Mouse (Mus musculus) left cerebral cortex, adult 11 months (tissue): ENCODE results near the gene Tlr12.
A peak's percentile ranks its signal among the peaks of the same experiment; 100 is the strongest.
"Not testable (repeated sequence)": the region's sequence is repeated elsewhere in the genome, so short reads cannot be mapped to it uniquely, and the experiment has no call there.

Source experiments
- DNase-seq: peaks from one replicate; pipeline ENCODE4 v3.0.0; 2022; ENCODE audit warnings: low spot score

The Tlr12 gene

GRCm38 (mm10) chr4:128618246-128618911 lies at the start of gene Tlr12:
TSS of gene Tlr12 (minus strand) at chr4:128618619.
- DNase-seq: no peak

- not testable (repeated sequence) for DNase-seq
Observed at GRCm38 (mm10) chr4:128667195-128667594, 48.8 kb upstream of the Tlr12 start.

- not testable (repeated sequence) for DNase-seq
Observed at GRCm38 (mm10) chr4:128666362-128666761, 47.9 kb upstream of the Tlr12 start.

- no peak for DNase-seq
Observed at GRCm38 (mm10) chr4:128664002-128664401, 45.6 kb upstream of the Tlr12 start.

- no peak for DNase-seq
Observed at GRCm38 (mm10) chr4:128661063-128661462, 42.6 kb upstream of the Tlr12 start.

GRCm38 (mm10) chr4:128660196-128660595 lies 41.8 kb upstream of the Tlr12 start:
- DNase-seq: no peak

DNA sequence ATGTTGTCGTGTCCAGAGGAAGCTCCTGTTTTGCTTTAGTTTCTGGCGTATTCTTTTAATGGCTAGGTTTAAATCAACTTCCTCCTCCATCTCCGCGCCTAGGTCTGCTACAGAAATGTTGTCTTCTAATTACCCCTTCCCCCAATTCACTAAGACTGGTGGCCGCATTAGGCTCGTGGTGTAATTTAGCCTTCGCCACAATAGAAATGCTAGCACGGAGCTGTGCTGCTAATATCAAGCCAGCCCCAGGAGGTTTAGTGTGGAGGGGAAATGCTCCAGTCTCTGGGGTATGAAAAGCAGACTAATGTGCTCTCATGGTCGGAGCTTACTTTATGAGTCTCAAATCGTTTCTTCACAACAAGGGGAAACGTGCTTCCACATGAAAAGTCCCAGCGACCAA lies 37.0 kb upstream of the Tlr12 start:
- DNase-seq: no peak

DNA sequence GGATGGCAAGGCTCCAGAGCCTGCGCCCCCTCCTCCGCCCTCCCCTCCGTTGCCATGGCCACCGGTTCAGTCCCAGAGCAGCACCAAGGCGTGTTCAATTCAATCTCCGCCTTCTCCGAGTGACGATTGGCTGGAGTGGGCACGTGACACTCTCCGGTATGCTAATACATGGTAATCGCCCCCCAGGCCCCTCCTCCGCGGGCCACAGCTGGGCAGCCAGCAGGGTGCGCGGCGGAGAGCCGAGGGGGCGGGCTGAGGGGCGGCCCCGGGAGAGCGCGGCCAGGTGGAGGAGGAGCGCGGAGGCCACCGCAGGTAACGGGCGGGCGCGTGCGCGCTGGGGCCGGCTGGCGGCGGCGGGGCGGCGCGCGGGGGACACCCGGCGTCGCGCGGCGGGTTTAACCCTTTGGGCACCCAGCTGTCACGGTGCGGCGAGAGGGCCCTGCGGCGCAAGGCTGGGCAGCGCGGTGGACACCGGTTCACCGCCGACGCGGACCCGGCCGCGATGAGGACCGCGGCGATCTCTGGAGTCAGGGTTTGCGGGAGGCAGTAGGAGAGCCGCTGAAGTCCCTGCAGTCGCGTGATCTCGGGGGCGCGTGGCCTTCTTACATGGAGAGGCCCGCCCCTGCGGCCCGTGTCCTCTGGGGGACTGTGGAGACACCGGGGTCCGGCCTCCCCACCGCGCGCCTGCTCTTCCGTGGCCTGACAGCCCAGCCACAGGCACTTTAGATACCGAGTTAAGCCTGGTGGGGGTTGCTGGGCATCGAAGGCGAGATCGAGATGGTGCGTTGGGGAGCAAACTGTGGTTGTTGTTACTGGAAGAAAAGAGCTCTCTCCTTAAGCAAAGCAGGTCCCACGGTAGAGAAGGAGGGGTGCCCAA lies 36.3 kb upstream of the Tlr12 start, which contains the start of gene Phc2:
Phc2 (plus strand) TSS at position 198 of the 877 bp plus-strand sequence.
- DNase-seq: peak; percentile 97

- no peak for DNase-seq
Observed at GRCm38 (mm10) chr4:128652584-128653298, 34.3 kb upstream of the Tlr12 start.

DNA sequence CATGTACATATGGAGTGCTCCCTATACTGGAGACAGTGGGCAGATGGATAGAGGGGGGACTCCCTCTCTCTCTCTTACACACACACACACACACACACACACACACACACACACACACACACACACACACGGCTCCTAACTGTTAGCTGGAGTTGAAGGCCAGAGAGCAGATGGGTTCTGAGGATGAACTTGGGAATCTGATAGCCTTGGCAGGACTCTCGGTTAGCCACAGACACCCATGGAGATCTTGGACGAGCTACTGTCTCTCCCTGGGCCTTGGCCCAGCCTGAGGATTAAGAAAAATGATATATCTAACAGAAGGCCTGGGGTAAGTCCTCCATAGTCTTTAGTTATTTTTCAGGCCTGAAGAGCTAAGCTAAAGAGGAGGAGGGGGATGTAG lies 33.1 kb upstream of the Tlr12 start:
- DNase-seq: no peak

DNA sequence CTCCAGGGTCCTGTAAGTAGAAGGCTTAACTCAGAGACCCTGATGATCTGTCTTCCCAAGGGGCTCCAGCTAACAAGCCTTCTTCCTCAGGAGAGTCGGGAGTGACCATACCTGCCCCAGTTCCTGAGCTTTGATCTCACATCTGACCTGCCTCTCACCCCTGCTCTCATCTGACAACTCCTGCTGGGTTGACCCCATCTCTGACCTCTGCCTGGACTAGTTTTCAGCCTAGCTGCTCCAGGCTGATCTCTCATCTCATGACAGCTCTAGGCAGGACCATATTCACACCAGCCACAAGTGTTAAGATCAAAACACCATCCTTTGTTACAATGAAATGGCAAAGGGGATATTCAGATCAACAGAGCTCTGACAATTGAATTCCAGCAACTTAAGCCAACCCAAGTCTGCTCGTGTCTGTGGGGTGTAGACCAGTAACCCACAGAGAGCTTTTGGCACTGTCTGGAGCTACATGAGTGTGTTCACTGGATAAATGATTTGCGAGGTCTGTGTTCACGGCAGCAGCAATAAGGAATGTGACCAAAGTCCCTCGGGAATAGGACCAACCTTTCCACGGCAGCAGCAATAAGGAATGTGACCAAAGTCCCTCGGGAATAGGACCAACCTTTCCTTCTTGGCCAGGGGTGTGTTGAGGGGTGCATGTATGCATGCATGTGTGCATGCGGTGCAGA lies 30.3 kb upstream of the Tlr12 start:
- DNase-seq: no peak

GRCm38 (mm10) chr4:128646762-128647161 lies 28.3 kb upstream of the Tlr12 start:
- DNase-seq: no peak

DNA sequence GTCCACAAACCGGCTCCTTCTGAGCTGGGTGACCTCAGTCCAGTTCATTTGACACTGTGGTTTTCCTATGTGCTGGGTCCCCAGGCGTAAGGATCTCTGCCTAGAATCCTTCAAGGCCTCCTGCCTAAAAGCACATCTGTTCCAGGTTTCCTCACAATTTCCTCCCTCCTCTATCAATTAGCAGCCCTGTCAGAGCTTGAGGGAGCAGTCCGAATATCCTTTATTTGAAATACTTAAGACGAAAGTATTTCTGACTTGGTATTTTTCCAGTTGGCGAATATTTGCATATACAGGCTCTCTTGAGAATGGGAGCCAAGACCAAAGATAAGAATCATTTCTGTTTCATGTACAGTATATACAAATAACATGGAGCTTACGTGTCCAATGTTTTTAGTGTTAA lies 27.5 kb upstream of the Tlr12 start:
- DNase-seq: no peak

DNA sequence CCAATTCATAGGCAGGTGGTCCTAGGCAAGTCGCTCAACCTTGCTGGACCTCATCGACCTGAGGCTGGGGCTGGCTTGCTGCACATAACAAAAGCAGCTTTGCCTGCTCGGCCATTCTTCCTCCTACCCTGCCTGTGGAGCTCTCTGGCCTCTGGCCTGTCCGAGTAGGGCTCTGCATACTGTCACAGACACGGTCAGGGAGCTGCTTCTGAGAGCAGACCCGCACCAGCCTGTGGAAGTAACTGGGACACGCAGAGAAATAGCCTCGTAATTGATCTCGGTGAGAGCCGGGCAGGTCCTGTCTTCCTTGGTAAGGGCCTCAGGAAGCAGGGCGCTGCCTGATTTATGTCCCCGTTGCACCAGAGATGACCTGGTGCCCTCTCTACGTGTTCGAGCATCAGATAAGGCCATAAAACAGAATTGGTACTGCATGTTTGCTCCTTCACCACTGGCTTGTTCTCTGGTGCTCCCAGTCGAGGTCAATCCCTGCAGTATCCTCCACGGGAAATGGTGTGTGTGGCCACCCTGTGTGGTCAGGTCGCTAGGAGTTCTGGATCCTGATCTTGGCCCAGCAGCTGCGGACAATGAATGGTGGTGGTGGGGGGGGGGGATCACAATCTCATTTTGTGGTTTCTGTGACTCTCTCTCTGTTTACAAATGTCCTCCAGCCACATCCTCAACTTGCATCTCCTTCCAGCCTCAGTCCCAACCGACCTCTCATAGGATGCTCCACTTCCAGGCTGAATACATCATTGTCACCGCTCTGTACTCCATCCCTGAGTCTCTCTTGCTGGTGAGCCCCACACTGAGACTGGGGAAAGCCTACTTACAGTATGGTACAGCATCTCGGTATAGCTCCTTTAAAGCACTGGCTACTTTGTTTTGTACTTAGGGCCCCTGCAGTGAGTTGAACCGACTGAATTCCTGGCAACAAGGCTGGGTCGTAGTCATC lies 23.6 kb upstream of the Tlr12 start:
- no peak for DNase-seq

GRCm38 (mm10) chr4:128638265-128638923 lies 20.0 kb upstream of the Tlr12 start:
- DNase-seq: no peak

- no peak for DNase-seq
Observed at GRCm38 (mm10) chr4:128637250-128637649, 18.8 kb upstream of the Tlr12 start.

GRCm38 (mm10) chr4:128635894-128636585 lies 17.6 kb upstream of the Tlr12 start:
- DNase-seq: no peak

GRCm38 (mm10) chr4:128635451-128635850 lies 17.0 kb upstream of the Tlr12 start:
- no peak for DNase-seq

GRCm38 (mm10) chr4:128621109-128621508 lies 2.7 kb upstream of the Tlr12 start:
- DNase-seq: no peak

- DNase-seq: no peak
Observed at GRCm38 (mm10) chr4:128620572-128620971, 2.2 kb upstream of the Tlr12 start.
